Mouse (Mus musculus) kidney, adult 2 months (tissue): Measurements from ENCODE around the gene Capza2. TPM values are rescaled to one million over a fixed set of nuclear protein-coding genes. Genes with fewer than 3 reads are reported as not detected.

Experiments used
- DNase-seq: peaks from one replicate; pipeline ENCODE4 v3.0.0; 2021
- H3K27ac ChIP-seq: fragments of 200-500 bp; 2 replicates; pipeline ENCODE4 v1.5.1; 2012; ENCODE audit warnings: low read depth, low read length, control low read depth, inconsistent platforms; ENCODE audit not compliant: insufficient read depth
- H3K27me3 ChIP-seq: fragments of 200-500 bp; replicated peaks from 2 replicates; pipeline ENCODE4 v1.6.1; 2012; ENCODE audit warnings: mild to moderate bottlenecking, moderate library complexity, low read length, inconsistent platforms; ENCODE audit not compliant: control insufficient read depth, insufficient read depth
- H3K36me3 ChIP-seq: fragments of 200-500 bp; 2 replicates; pipeline ENCODE4 v1.6.1; 2012; ENCODE audit warnings: mild to moderate bottlenecking, moderate library complexity, low read length, inconsistent platforms; ENCODE audit not compliant: control insufficient read depth, insufficient read depth
- H3K4me1 ChIP-seq: fragments of 200-500 bp; 2 replicates; pipeline ENCODE4 v1.6.1; 2011; ENCODE audit warnings: low read length; ENCODE audit not compliant: control insufficient read depth, insufficient read depth
- H3K4me3 ChIP-seq: fragments of 200-500 bp; 2 replicates; pipeline ENCODE4 v1.5.1; 2011; ENCODE audit warnings: mild to moderate bottlenecking, low read depth, low read length, control low read depth; ENCODE audit not compliant: insufficient read depth
- CTCF ChIP-seq: fragments of 200-500 bp; conservative IDR thresholded peaks from 2 replicates; pipeline ENCODE4 v1.5.1; 2011; ENCODE audit warnings: low read depth, mild to moderate bottlenecking, control low read depth, low read length, moderate library complexity, mixed read lengths; ENCODE audit not compliant: insufficient read depth, insufficient read length
- POLR2A ChIP-seq: fragments of 200-500 bp; IDR thresholded peaks from one replicate; pipeline ENCODE4 v1.6.1; 2011; ENCODE audit warnings: low read depth, low read length, control low read depth
- WGBS: fragments of 180-500 bp; shearing (Covaris S2); methylation state at CpG from one replicate; pipeline ENCODE4 v1.1.7; 2018; 5-methylcytosine and 5-hydroxymethylcytosine counted together
- polyA plus RNA-seq: library from polyadenylated mRNA; depleted of rRNA; stranded (reverse); fragments of >200 nt; gene quantifications from 2 replicates; pipeline ENCODE4 v1.2.3, GENCODE M21; 2012

The Capza2 gene
- polyA plus RNA-seq, 1 experiment, result 24.3 TPM

DNA sequence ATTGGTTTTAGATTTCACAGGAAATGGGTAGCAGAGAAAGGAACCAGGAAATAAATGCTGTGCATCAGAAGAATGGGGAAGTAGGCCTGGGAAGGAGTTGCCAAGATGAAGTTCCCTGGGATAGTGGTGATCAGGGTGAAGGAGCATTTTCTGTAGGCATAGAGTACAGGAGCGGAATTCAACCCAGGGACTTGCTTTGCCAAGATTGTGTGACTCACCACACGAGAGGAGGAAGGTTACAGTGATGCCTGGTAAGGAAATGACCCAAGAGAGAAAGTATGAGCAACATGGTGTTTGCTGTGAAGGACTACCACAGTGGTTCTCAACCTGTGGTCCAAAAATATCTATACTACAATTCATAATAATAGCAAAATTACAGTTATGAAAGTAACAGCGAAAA lies 31.8 kb downstream of the Capza2 start:
- Histone ChIP-seq H3K4me3 (no peak overlapping the region), H3K36me3 (peaks cover 13% of the 10 kb centered on the region), H3K4me1 (no peaks in the 10 kb centered on the region), H3K27me3 (no peaks in the 10 kb centered on the region), H3K27ac (no peak overlapping the region)
- no peak for TF ChIP-seq POLR2A
- no peak for TF ChIP-seq CTCF
- 84% methylated on average over 3 of the region's 3 CpGs for WGBS
- no peak for DNase-seq

DNA sequence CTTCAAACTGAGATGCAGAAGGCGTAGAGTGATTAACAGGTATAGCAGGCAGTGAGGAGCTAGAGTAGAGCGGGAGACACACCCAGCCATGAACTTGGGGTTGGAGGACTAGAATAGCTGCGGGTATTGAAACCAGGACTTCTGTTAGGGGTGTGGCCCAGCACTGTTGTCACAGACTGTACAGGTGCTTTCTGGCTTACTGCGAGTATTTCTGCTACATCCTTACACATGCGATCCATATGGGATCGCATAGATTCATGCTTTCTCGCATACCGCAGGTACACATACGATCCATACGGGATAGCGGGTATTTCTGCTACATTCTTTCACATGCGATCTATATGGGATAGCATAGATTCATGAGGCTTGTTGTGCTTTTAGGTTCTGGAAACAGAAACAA lies 32.3 kb downstream of the Capza2 start:
- no peak for DNase-seq
- no peaks in the 10 kb centered on the region for H3K27me3 ChIP-seq
- no peak overlapping the region for H3K4me3 ChIP-seq
- H3K27ac ChIP-seq, result no peak overlapping the region
- 96% methylated on average over 12 of the region's 12 CpGs for WGBS
- H3K36me3 ChIP-seq, result peaks cover 11% of the 10 kb centered on the region
- TF ChIP-seq CTCF, result no peak
- H3K4me1 ChIP-seq, result no peaks in the 10 kb centered on the region

GRCm38 (mm10) chr6:17669826-17670225 lies 33.8 kb downstream of the Capza2 start:
- Histone ChIP-seq H3K27me3 (no peaks in the 10 kb centered on the region), H3K36me3 (peaks cover 11% of the 10 kb centered on the region), H3K4me1 (no peaks in the 10 kb centered on the region), H3K4me3 (no peak overlapping the region), H3K27ac (no peak overlapping the region)
- DNase-seq, result no peak
- WGBS, result 84% methylated on average over 2 of the region's 2 CpGs
- TF ChIP-seq CTCF (no peak), POLR2A (no peak)

- peak; percentile 57 for DNase-seq
- peak; percentile 87 for TF ChIP-seq CTCF
- TF ChIP-seq POLR2A, result no peak
- no peak overlapping the region for H3K4me3 ChIP-seq
- H3K27me3 ChIP-seq, result no peaks in the 10 kb centered on the region
- no peaks in the 10 kb centered on the region for H3K4me1 ChIP-seq
- H3K27ac ChIP-seq, result no peak overlapping the region
- H3K36me3 ChIP-seq, result no peaks in the 10 kb centered on the region
- 17% methylated on average over 12 of the region's 12 CpGs for WGBS
Observed at GRCm38 (mm10) chr6:17675019-17675756, 39.2 kb downstream of the Capza2 start.

- no peak for DNase-seq
- TF ChIP-seq POLR2A (no peak), CTCF (no peak)
- H3K4me3 ChIP-seq, result no peak overlapping the region
- H3K4me1 ChIP-seq, result no peaks in the 10 kb centered on the region
- no peaks in the 10 kb centered on the region for H3K27me3 ChIP-seq
- no peaks in the 10 kb centered on the region for H3K36me3 ChIP-seq
- no peak overlapping the region for H3K27ac ChIP-seq
- WGBS, result 76% methylated on average over 2 of the region's 2 CpGs
Observed at GRCm38 (mm10) chr6:17677008-17677407, 41.0 kb downstream of the Capza2 start.

DNA sequence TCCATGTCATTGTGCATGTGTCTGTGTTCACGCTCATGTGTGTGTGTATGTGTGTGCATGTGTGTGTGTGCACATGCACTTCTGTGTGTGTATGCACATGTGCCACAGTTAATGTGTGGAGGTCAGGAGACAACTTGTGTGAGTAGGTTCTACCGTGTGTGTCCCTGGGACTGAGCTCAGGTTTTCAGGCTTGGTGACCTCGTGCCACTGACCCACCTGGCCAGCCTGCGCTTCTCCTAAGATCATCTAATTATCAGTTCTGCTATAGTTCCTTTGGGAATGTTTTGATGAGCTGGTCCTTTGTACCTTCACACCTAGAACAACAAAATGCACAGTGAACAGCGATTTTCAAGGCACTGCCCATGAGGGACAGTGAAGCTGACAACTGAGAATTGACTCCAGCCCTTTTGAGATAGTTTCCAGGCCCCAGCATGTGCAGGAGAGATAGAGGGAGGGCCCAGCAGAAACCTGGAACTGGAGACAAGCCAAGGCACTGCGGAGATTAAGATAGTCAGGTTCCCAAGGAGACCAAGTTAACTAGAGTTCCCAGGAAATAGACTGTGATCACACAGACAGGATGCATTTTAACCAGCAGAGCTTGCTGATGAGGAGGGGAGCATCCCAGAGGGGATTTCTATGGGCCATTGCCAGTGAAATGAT lies 44.4 kb downstream of the Capza2 start:
- no peak for DNase-seq
- Histone ChIP-seq H3K27ac (no peak overlapping the region), H3K36me3 (no peaks in the 10 kb centered on the region), H3K27me3 (no peaks in the 10 kb centered on the region), H3K4me3 (no peak overlapping the region), H3K4me1 (no peaks in the 10 kb centered on the region)
- WGBS, result 78% methylated on average over 6 of the region's 6 CpGs
- TF ChIP-seq POLR2A (no peak), CTCF (no peak)

- Histone ChIP-seq H3K27ac (no peak overlapping the region), H3K36me3 (no peaks in the 10 kb centered on the region), H3K4me1 (no peaks in the 10 kb centered on the region), H3K4me3 (no peak overlapping the region), H3K27me3 (no peaks in the 10 kb centered on the region)
- WGBS, result 98% methylated on average over 8 of the region's 8 CpGs
- DNase-seq, result no peak
- TF ChIP-seq POLR2A (no peak), CTCF (no peak)
Observed at GRCm38 (mm10) chr6:17681810-17682209, 45.8 kb downstream of the Capza2 start.
